Mouse (Mus musculus): Measurements from ENCODE around the gene Hey2.

GRCm38 (mm10) chr10:30810967-30811293 lies 31.7 kb downstream of the Hey2 start:
- no peak for TF ChIP-seq GATA1 (IDR thresholded peaks at IDR 0.05; ENCODE audit: borderline replicate concordance, low read length)
- no peak for TF ChIP-seq FLI1 (IDR thresholded peaks at IDR 0.05; ENCODE audit: low read length)
